Mouse (Mus musculus) MEL (cell line): ENCODE measurements at regions not wholly inside any gene's neighbourhood (a gene's known extent, or its start where the extent isn't known, plus 50 kb on each side); places are given as distances from the start of the nearest gene placed in this dataset.

Experiments used
- DNase-seq: peaks from one replicate; pipeline ENCODE4 v3.0.0; 2011; ENCODE audit warnings: low read depth, low spot score
- H3K27ac ChIP-seq: 2 replicates; pipeline ENCODE4 v1.5.1; 2012; ENCODE audit warnings: low read depth, mild to moderate bottlenecking, control low read depth, low read length, moderate library complexity; ENCODE audit not compliant: control insufficient read depth
- H3K27me3 ChIP-seq, 2 experiments: fragments of 150-350 bp in 1 of 2; sonication (generic) in 1 of 2; 2 replicates each; pipeline ENCODE4 v1.6.1; 2012; ENCODE audit warnings: low read length in 2 of 2, mild to moderate bottlenecking in 2 of 2, improper control_type of control experiment in 1 of 2, moderate library complexity in 1 of 2; ENCODE audit not compliant: insufficient read depth in 2 of 2, control insufficient read depth in 1 of 2
- H3K36me3 ChIP-seq, 2 experiments: 2 replicates each; pipeline ENCODE4 v1.6.1; 2012 to 2014; ENCODE audit warnings: low read length in 2 of 2, improper control_type of control experiment in 1 of 2, inconsistent platforms in 1 of 2, mild to moderate bottlenecking in 1 of 2; ENCODE audit not compliant: insufficient read depth in 2 of 2, control insufficient read depth in 1 of 2
- H3K4me1 ChIP-seq, 2 experiments: fragments of 150-350 bp in 1 of 2; sonication (generic) in 1 of 2; 2 replicates each; pipeline ENCODE4 v1.6.1; 2012; ENCODE audit warnings: low read length in 2 of 2, improper control_type of control experiment in 1 of 2, mild to moderate bottlenecking in 1 of 2; ENCODE audit not compliant: insufficient read depth in 2 of 2, control insufficient read depth in 1 of 2
- H3K4me3 ChIP-seq, 2 experiments: fragments of 150-350 bp in 1 of 2; sonication (generic) in 1 of 2; 2 replicates each; pipeline ENCODE4 v1.5.1; 2012; ENCODE audit warnings: low read depth in 2 of 2, low read length in 2 of 2, mild to moderate bottlenecking in 2 of 2, moderate library complexity in 2 of 2, control low read depth in 1 of 2, improper control_type of control experiment in 1 of 2; ENCODE audit not compliant: control insufficient read depth in 1 of 2, insufficient read depth in 1 of 2
- H3K79me2 ChIP-seq: 2 replicates; pipeline ENCODE4 v1.6.1; 2012; ENCODE audit warnings: mild to moderate bottlenecking, low read length, moderate library complexity; ENCODE audit not compliant: control insufficient read depth, poor library complexity, insufficient read depth
- H3K9ac ChIP-seq: 2 replicates; pipeline ENCODE4 v1.6.1; 2012; ENCODE audit warnings: low read depth, mild to moderate bottlenecking, control low read depth, low read length, moderate library complexity; ENCODE audit not compliant: control insufficient read depth, poor library complexity, severe bottlenecking
- H3K9me3 ChIP-seq: fragments of 150-350 bp; sonication (generic); replicated peaks from 2 replicates; pipeline ENCODE4 v1.6.1; 2012; ENCODE audit warnings: mild to moderate bottlenecking, low read length, improper control_type of control experiment, moderate library complexity; ENCODE audit not compliant: insufficient read depth
- BHLHE40 ChIP-seq: IDR thresholded peaks from 2 replicates; pipeline ENCODE4 v1.6.1; 2012; ENCODE audit warnings: low read depth, mild to moderate bottlenecking, inconsistent platforms, low read length, improper control_type of control experiment, borderline replicate concordance
- EP300 ChIP-seq, 2 experiments: IDR thresholded peaks; 2 replicates each; pipeline ENCODE4 v1.6.1; 2011; ENCODE audit warnings: improper control_type of control experiment in 2 of 2, low read length in 2 of 2, low read depth in 1 of 2, mild to moderate bottlenecking in 1 of 2
- ETS1 ChIP-seq: IDR thresholded peaks from 2 replicates; pipeline ENCODE4 v1.6.1; 2012; ENCODE audit warnings: low read depth, mild to moderate bottlenecking, inconsistent platforms, low read length, improper control_type of control experiment, moderate library complexity
- GATA1 ChIP-seq: IDR thresholded peaks from 2 replicates; pipeline ENCODE4 v1.6.1; 2011; ENCODE audit warnings: low read depth, low read length, improper control_type of control experiment
- MAFK ChIP-seq: IDR thresholded peaks from 2 replicates; pipeline ENCODE4 v1.6.1; 2011; ENCODE audit warnings: low read depth, mild to moderate bottlenecking, low read length, improper control_type of control experiment, borderline replicate concordance
- MAX ChIP-seq: IDR thresholded peaks from 2 replicates; pipeline ENCODE4 v1.6.1; 2011; ENCODE audit warnings: low read length, improper control_type of control experiment
- MXI1 ChIP-seq: IDR thresholded peaks from 2 replicates; pipeline ENCODE4 v1.6.1; 2011; ENCODE audit warnings: mild to moderate bottlenecking, low read depth, low read length, improper control_type of control experiment
- MYB ChIP-seq: IDR thresholded peaks from 2 replicates; pipeline ENCODE4 v1.6.1; 2011; ENCODE audit warnings: mild to moderate bottlenecking, low read depth, low read length, improper control_type of control experiment
- NELFE ChIP-seq: IDR thresholded peaks from 2 replicates; pipeline ENCODE4 v1.6.1; 2011; ENCODE audit warnings: low read depth, low read length, improper control_type of control experiment
- NRF1 ChIP-seq: IDR thresholded peaks from 2 replicates; pipeline ENCODE4 v1.6.1; 2014; ENCODE audit warnings: low read depth, mild to moderate bottlenecking, inconsistent platforms, low read length, improper control_type of control experiment, moderate library complexity; ENCODE audit not compliant: poor library complexity, insufficient read depth, severe bottlenecking
- POLR2A ChIP-seq, 2 experiments: IDR thresholded peaks; 2 replicates each; pipeline ENCODE4 v1.6.1; 2011 to 2012; ENCODE audit warnings: low read length in 2 of 2, mild to moderate bottlenecking in 2 of 2, control low read depth in 1 of 2, improper control_type of control experiment in 1 of 2, low read depth in 1 of 2, moderate library complexity in 1 of 2; ENCODE audit not compliant: control insufficient read depth in 1 of 2, insufficient read depth in 1 of 2, poor library complexity in 1 of 2
- POLR2AphosphoS2 ChIP-seq: IDR thresholded peaks from 2 replicates; pipeline ENCODE4 v1.6.1; 2011; ENCODE audit warnings: low read length, improper control_type of control experiment
- RCOR1 ChIP-seq: IDR thresholded peaks from 2 replicates; pipeline ENCODE4 v1.6.1; 2012; ENCODE audit warnings: low read depth, mild to moderate bottlenecking, inconsistent platforms, low read length, improper control_type of control experiment
- TBP ChIP-seq: IDR thresholded peaks from 2 replicates; pipeline ENCODE4 v1.8.0; 2011; ENCODE audit warnings: low read depth, low read length, improper control_type of control experiment
- USF2 ChIP-seq, 2 experiments: IDR thresholded peaks; 2 replicates each; pipeline ENCODE4 v1.6.1; 2011 to 2012; ENCODE audit warnings: improper control_type of control experiment in 2 of 2, low read length in 2 of 2, borderline replicate concordance in 1 of 2, inconsistent platforms in 1 of 2, low read depth in 1 of 2, mild to moderate bottlenecking in 1 of 2; ENCODE audit not compliant: insufficient read depth in 1 of 2
- ZMIZ1 ChIP-seq: IDR thresholded peaks from 2 replicates; pipeline ENCODE4 v1.6.1; 2012; ENCODE audit warnings: low read depth, mild to moderate bottlenecking, inconsistent platforms, low read length, improper control_type of control experiment, moderate library complexity
- ZNF384 ChIP-seq: IDR thresholded peaks from 2 replicates; pipeline ENCODE4 v1.6.1; 2012; ENCODE audit warnings: low read depth, mild to moderate bottlenecking, inconsistent platforms, low read length, improper control_type of control experiment

- Histone ChIP-seq H3K27me3 (no peaks in the 10 kb centered on the region), H3K27ac (no peak overlapping the region), H3K9ac (no peak overlapping the region; the same call in 1 of the 2 replicates), H3K9me3 (no peaks in the 10 kb centered on the region), H3K79me2 (no peaks in the 10 kb centered on the region), H3K4me3 (peak overlapping the region; percentile 43 to 51), H3K4me1 (peaks cover 0 to 21% of the 10 kb centered on the region in 2 experiments; a peak in 3 of 4 replicates), H3K36me3 (peaks cover 0 to 2% of the 10 kb centered on the region in 2 experiments; a peak in 2 of 4 replicates)
- TF ChIP-seq ZNF384 = peak; percentile 93
- peak in 1 of 2 experiments; percentile 30; a peak in 1 of 4 replicates for TF ChIP-seq EP300 (IDR thresholded peaks at IDR 0.05; ENCODE audit: low read depth in 1 of 2, low read length in 2 of 2)
- TF ChIP-seq RCOR1 = no peak
- DNase-seq = peak; percentile 58
These were observed 175.8 kb upstream of the Jmjd1c start for GRCm38 (mm10) chr10:66919953-66920760.

DNA sequence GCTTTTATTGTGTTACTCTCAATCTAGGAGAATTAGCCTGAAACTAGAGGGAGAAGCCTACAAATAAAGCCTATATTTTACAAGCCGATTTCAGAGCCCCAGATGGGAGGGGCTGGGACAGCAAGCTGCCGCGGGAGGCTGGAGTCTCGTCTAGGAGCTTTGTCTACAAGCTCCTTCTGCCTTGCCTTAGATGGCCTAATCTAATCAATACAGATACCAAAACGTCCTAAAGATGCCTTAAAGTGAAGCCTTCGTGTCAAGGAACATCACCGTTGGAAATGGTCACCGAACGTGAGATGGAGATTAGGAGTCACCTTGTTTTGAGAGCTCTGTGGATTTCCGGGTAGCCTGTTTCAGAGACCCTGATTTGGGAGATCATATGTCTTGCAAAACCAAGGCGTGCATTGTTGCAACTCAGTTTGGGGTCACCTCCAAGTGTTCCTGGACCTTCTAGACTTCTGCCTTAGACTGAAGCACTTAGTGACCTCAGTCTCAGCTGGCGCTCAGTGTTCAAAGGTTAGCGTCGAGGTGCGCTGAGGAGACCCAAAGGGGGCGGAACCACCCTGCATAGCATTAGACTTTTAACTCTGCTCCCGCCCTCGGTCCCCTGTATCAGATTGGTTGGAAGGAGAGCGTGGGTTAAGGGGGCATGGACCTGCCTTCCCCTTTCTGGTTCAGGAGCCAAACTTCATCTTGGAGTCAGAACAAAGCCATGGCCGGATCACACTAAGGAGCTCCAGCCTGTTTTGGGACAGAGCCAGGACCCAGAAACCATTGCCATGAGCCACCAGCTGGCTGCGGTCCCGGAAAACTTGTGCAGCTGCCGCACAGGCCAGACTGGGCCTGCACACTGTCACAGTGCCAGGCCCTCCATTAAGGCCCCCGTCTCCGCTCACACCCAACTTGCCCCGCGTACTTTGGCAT lies 174.9 kb upstream of the Jmjd1c start:
- Histone ChIP-seq H3K9me3 (no peaks in the 10 kb centered on the region), H3K9ac (0 out of 2 replicates have a peak overlapping the region, but pooled peaks have one; percentile 14), H3K27me3 (no peaks in the 10 kb centered on the region), H3K27ac (no peak overlapping the region), H3K4me3 (peak overlapping the region; percentile 43 to 51), H3K79me2 (no peaks in the 10 kb centered on the region), H3K4me1 (peaks cover 0 to 21% of the 10 kb centered on the region in 2 experiments; a peak in 3 of 4 replicates), H3K36me3 (peaks cover 0 to 2% of the 10 kb centered on the region in 2 experiments; a peak in 2 of 4 replicates)
- DNase-seq = peak; percentile 60
- TF ChIP-seq POLR2AphosphoS2 (no peak), MXI1 (no peak), POLR2A (IDR thresholded peaks at IDR 0.05; ENCODE audit: control insufficient read depth in 1 of 2, insufficient read depth in 1 of 2, low read depth in 1 of 2, low read length in 2 of 2, poor library complexity in 1 of 2) (no peak), USF2 (IDR thresholded peaks at IDR 0.05; ENCODE audit: borderline replicate concordance in 1 of 2, insufficient read depth in 1 of 2, low read depth in 1 of 2, low read length in 2 of 2) (no peak), GATA1 (no peak), RCOR1 (no peak), MYB (no peak), NRF1 (no peak), TBP (0 out of 2 replicates have a peak, but pooled peaks have one; percentile 11), MAFK (no peak), MAX (no peak), ETS1 (peak; percentile 49; the same call in 1 of the 2 replicates), ZNF384 (no peak), BHLHE40 (no peak), NELFE (no peak), ZMIZ1 (no peak)
